Mouse (Mus musculus) heart, adult 18-20 months (tissue): ENCODE data around the gene Ccdc115. TPM values are rescaled to one million over a fixed set of nuclear protein-coding genes. Genes with fewer than 3 reads are reported as not detected.

Source experiments
- microRNA-seq, 2 experiments: library from miRNA; unstranded; fragments of <30 nt; microRNA quantifications; one replicate each; pipeline ENCODE4 v1.2.0; 2022
- total RNA-seq, 2 experiments: library from RNA; stranded (reverse); gene quantifications; 2 replicates each; pipeline ENCODE4 v1.2.3; 2021

Gene Ccdc115
- total RNA-seq, 2 experiments from 2014 or later: 13.4 to 15.5 TPM

Small RNAs within 50 kb of the gene (microRNA-seq; reads per million reads assigned to microRNA genes)
- gene Mir5103: 0.27 to 1.9 reads per million in 2 experiments

Other genes starting within 250 kb of the Ccdc115 start
- 10 to 100 TPM; 30.5 to 31.2 TPM for gene Imp4, start 179 bp upstream of the Ccdc115 start, total RNA-seq
- gene Ptpn18, start 20.1 kb upstream of the Ccdc115 start, total RNA-seq: 1 to 10 TPM; 4.0 to 4.3 TPM
- not detected for gene Prss39, start 58.7 kb upstream of the Ccdc115 start, total RNA-seq
- not detected for gene Cfc1, start 96.0 kb upstream of the Ccdc115 start, total RNA-seq
- not detected for gene Prss40, start 121.3 kb upstream of the Ccdc115 start, total RNA-seq
- not detected for gene Amer3, start 140.0 kb upstream of the Ccdc115 start, total RNA-seq